ENCODE assay signal across 9 mouse cellular contexts in the genomic region with DNA sequence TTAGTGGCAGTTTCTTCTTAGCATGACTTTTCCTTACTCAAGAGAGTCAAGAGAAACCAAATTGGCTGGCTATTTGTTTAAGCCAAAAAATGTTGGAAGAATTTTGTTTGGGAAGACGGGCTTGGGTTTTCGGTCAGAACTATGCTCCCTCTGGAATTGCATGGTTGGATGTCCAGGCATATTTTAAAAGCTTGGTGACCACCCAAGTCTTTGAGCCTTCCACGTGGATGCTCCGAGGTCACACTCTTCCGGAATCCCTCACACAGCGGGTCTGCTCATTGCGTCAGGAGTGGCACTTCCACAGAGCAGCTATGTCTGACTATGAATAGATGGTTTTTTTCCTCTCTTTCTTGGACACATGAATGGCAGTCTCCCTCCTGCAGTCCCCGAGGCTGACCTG. TPM values are rescaled to one million over a fixed set of nuclear protein-coding genes. Genes with fewer than 3 reads are reported as not detected.
A peak's percentile ranks its signal among the peaks of the same experiment; 100 is the strongest.
DNase-seq lines count a peak whose midpoint lies in the region; ATAC-seq and TF ChIP-seq lines count a peak whose summit lies in the region.
"Had no signal": no experiment of that assay in that cellular context is flagged by ENCODE, and none has a peak within 500 bp of the region (broad histone marks: within the 10 kb centered on the region; RNA-seq: fewer than 3 reads in every experiment).

No protein-coding gene starts in this region.

- peaks cover 84% of the 10 kb centered on the region for H3K4me1 ChIP-seq in hindbrain, embryonic 10.5 days (replicated peaks)
- H3K4me1 ChIP-seq in hindbrain, embryonic 16.5 days (ENCODE audit: control insufficient read depth, insufficient read depth, low read depth, low read length), result peaks cover 34% of the 10 kb centered on the region
- peaks cover 34% of the 10 kb centered on the region for H3K4me1 ChIP-seq in midbrain, embryonic 11.5 days (ENCODE audit: control insufficient read depth, insufficient read depth, low read length)
- peaks cover 32% of the 10 kb centered on the region for H3K4me1 ChIP-seq in midbrain, embryonic 14.5 days (ENCODE audit: control insufficient read depth, insufficient read depth, low read length)
- peaks cover 59% of the 10 kb centered on the region for H3K4me1 ChIP-seq in heart, postnatal 0 days (ENCODE audit: control insufficient read depth, insufficient read depth)

- H3K27ac ChIP-seq in hindbrain, embryonic 10.5 days, result peak overlapping the region; percentile 66; the same call in 1 of the 2 replicates
- H3K27ac ChIP-seq in hindbrain, embryonic 16.5 days (ENCODE audit: low read depth, low read length), result no peak overlapping the region
- no peak overlapping the region for H3K27ac ChIP-seq in midbrain, embryonic 11.5 days (ENCODE audit: low read depth, low read length)
- no peak overlapping the region for H3K27ac ChIP-seq in midbrain, embryonic 14.5 days (replicated peaks; ENCODE audit: low read depth, low read length)
- peak overlapping the region; percentile 2; the same call in 1 of the 2 replicates for H3K27ac ChIP-seq in heart, postnatal 0 days (ENCODE audit: low read depth)

- H3K27me3 ChIP-seq in hindbrain, embryonic 10.5 days (ENCODE audit: insufficient read depth, poor library complexity, severe bottlenecking), result no peaks in the 10 kb centered on the region
- H3K27me3 ChIP-seq in hindbrain, embryonic 16.5 days (replicated peaks; ENCODE audit: control insufficient read depth, insufficient read depth, low read length), result no peaks in the 10 kb centered on the region
- H3K27me3 ChIP-seq in midbrain, embryonic 11.5 days (ENCODE audit: control insufficient read depth, insufficient read depth, low read length), result no peaks in the 10 kb centered on the region
- H3K27me3 ChIP-seq in midbrain, embryonic 14.5 days (ENCODE audit: control insufficient read depth, insufficient read depth, low read length), result no peaks in the 10 kb centered on the region
- H3K27me3 ChIP-seq in heart, postnatal 0 days (ENCODE audit: control insufficient read depth, insufficient read depth, low read length), result no peaks in the 10 kb centered on the region

- H3K36me3 ChIP-seq in hindbrain, embryonic 10.5 days, result no peaks in the 10 kb centered on the region
- no peaks in the 10 kb centered on the region for H3K36me3 ChIP-seq in hindbrain, embryonic 16.5 days (ENCODE audit: control insufficient read depth, insufficient read depth, low read length)
- H3K36me3 ChIP-seq in midbrain, embryonic 11.5 days (ENCODE audit: control insufficient read depth, insufficient read depth, low read length), result no peaks in the 10 kb centered on the region
- H3K36me3 ChIP-seq in midbrain, embryonic 14.5 days (ENCODE audit: control insufficient read depth, insufficient read depth, low read length), result no peaks in the 10 kb centered on the region
- H3K36me3 ChIP-seq in heart, postnatal 0 days (replicated peaks; ENCODE audit: control insufficient read depth, insufficient read depth, low read length), result no peaks in the 10 kb centered on the region

- TF ChIP-seq EP300 in heart, postnatal 0 days (IDR thresholded peaks at IDR 0.05; ENCODE audit: low read depth), result no peak

- ATAC-seq in hindbrain, embryonic 16.5 days, result no peak
- 0 out of 2 replicates have a peak, but pooled peaks have one; percentile 30 for ATAC-seq in midbrain, embryonic 11.5 days (ENCODE audit: low FRiP score)
- no peak for ATAC-seq in midbrain, embryonic 14.5 days (ENCODE audit: low FRiP score, low TSS enrichment)
- ATAC-seq in heart, postnatal 0 days (ENCODE audit: insufficient read depth, low read depth), result no peak
- ATAC-seq: forebrain, embryonic 14.5 days had no signal

- no peak overlapping the region for H3K9ac ChIP-seq in hindbrain, embryonic 16.5 days (ENCODE audit: low read depth, low read length)
- H3K9ac ChIP-seq in midbrain, embryonic 11.5 days (ENCODE audit: low read length), result no peak overlapping the region
- H3K9ac ChIP-seq in midbrain, embryonic 14.5 days (replicated peaks; ENCODE audit: low read length), result no peak overlapping the region
- no peak overlapping the region for H3K9ac ChIP-seq in heart, postnatal 0 days (replicated peaks; ENCODE audit: low read depth, low read length)

- no peak overlapping the region for H3K4me3 ChIP-seq in hindbrain, embryonic 10.5 days
- no peak overlapping the region for H3K4me3 ChIP-seq in hindbrain, embryonic 16.5 days (ENCODE audit: low read length)
- no peak overlapping the region for H3K4me3 ChIP-seq in midbrain, embryonic 11.5 days (ENCODE audit: low read depth, low read length)
- H3K4me3 ChIP-seq in midbrain, embryonic 14.5 days (replicated peaks; ENCODE audit: low read depth, low read length), result no peak overlapping the region
- H3K4me3 ChIP-seq in heart, postnatal 0 days (ENCODE audit: low read depth, low read length), result no peak overlapping the region

- 52% methylated on average over 8 of the region's 8 CpGs for WGBS in hindbrain, embryonic 10.5 days
- 36% methylated on average over 8 of the region's 8 CpGs for whole genome bisulfite sequencing in hindbrain, embryonic 16.5 days
- WGBS in midbrain, embryonic 11.5 days, result 49% methylated on average over 8 of the region's 8 CpGs
- 52% methylated on average over 8 of the region's 8 CpGs for WGBS in midbrain, embryonic 14.5 days
- WGBS in heart, postnatal 0 days, result 75% methylated on average over 8 of the region's 8 CpGs

- no peak for TF ChIP-seq CTCF in heart, postnatal 0 days (IDR thresholded peaks at IDR 0.05; ENCODE audit: low read depth)

- DNase-seq in hindbrain, embryonic 10.5 days (ENCODE audit: low spot score), result no peak
- no peak for DNase-seq in midbrain, embryonic 11.5 days (ENCODE audit: low spot score, missing footprints)
- DNase-seq in midbrain, embryonic 14.5 days, result no peak
- DNase-seq in heart, postnatal 0 days (ENCODE audit: low spot score), result no peak
- DNase-seq in c-Kit-positive CD71-positive TER-119-positive erythroid progenitor cells, embryonic 14.5 days (ENCODE audit: low spot score), result no peak
- DNase-seq in adrenal gland, postnatal 10 days, result no peak
- DNase-seq: right cerebral cortex, postnatal 4 days had no signal

- H3K9me3 ChIP-seq in hindbrain, embryonic 10.5 days, result no peaks in the 10 kb centered on the region
- H3K9me3 ChIP-seq in hindbrain, embryonic 16.5 days (ENCODE audit: control insufficient read depth, low read length), result no peaks in the 10 kb centered on the region
- H3K9me3 ChIP-seq in midbrain, embryonic 11.5 days (ENCODE audit: control insufficient read depth, low read length), result no peaks in the 10 kb centered on the region
- no peaks in the 10 kb centered on the region for H3K9me3 ChIP-seq in midbrain, embryonic 14.5 days (ENCODE audit: control insufficient read depth, low read length)
- no peaks in the 10 kb centered on the region for H3K9me3 ChIP-seq in heart, postnatal 0 days (replicated peaks; ENCODE audit: control insufficient read depth, low read length)

- no peak overlapping the region for H3K4me2 ChIP-seq in hindbrain, embryonic 16.5 days (ENCODE audit: low read length)
- no peak overlapping the region for H3K4me2 ChIP-seq in midbrain, embryonic 11.5 days
- no peak overlapping the region for H3K4me2 ChIP-seq in midbrain, embryonic 14.5 days (ENCODE audit: low read length)
- H3K4me2 ChIP-seq in heart, postnatal 0 days (ENCODE audit: low read depth, low read length), result no peak overlapping the region

RNA-seq across cellular contexts. Expression of a gene that starts 23.6 kb away (rescaled TPM):
- polyA plus RNA-seq in hindbrain, embryonic 10.5 days (2016; fragmentation: Nextera tagmentation; extraction: Ambion mirVana), result 68.8 and 77.5 TPM in 2 replicates
- polyA plus RNA-seq in hindbrain, embryonic 16.5 days (2015; fragmentation: Nextera tagmentation; extraction: Ambion mirVana), result 65.4 and 72.4 TPM in 2 replicates
- 87.3 and 92.3 TPM in 2 replicates for polyA plus RNA-seq in midbrain, embryonic 11.5 days (2014; fragmentation: Nextera tagmentation; extraction: Ambion mirVana)
- polyA plus RNA-seq in midbrain, embryonic 14.5 days (2014; fragmentation: Nextera tagmentation; extraction: Ambion mirVana), result 59.8 and 62.3 TPM in 2 replicates
- total RNA-seq in heart, postnatal 0 days (2014; rRNA removed; ENCODE audit: low replicate concordance), result 12.3 and 18.1 TPM in 2 replicates
- 25.5 and 26.5 TPM in 2 replicates for polyA plus RNA-seq in heart, postnatal 0 days (2015; fragmentation: Nextera tagmentation; extraction: Ambion mirVana)
- 10 to 100 TPM; 18.9 to 19.4 TPM for total RNA-seq in adrenal gland, postnatal 10 days (2021)

Comparison
In these comparisons a context has a peak if more than half of its experiments do, and no peak if none do; other contexts are left out.
1. H3K27ac ChIP-seq: peak in hindbrain, embryonic 10.5 days (single experiment) and heart, postnatal 0 days (single experiment); none in hindbrain, embryonic 16.5 days (single experiment), midbrain, embryonic 11.5 days (single experiment) and midbrain, embryonic 14.5 days (single experiment).